Mouse (Mus musculus) myocyte (in vitro differentiated cells): Measurements from ENCODE around the gene Whrn.

Experiments
- CEBPB ChIP-seq: IDR thresholded peaks from 2 replicates; pipeline ENCODE4 v1.6.1; 2011; ENCODE audit warnings: mild to moderate bottlenecking, moderate library complexity; ENCODE audit not compliant: poor library complexity, insufficient read depth, severe bottlenecking
- MAX ChIP-seq: IDR thresholded peaks from one replicate; pipeline ENCODE4 v1.6.1; 2011; ENCODE audit warnings: low read depth, mild to moderate bottlenecking, control low read depth
- MYOD1 ChIP-seq, 3 experiments: IDR thresholded peaks; one replicate each; pipeline ENCODE4 v1.6.1; 2011; ENCODE audit warnings: control low read depth in 2 of 3, low read depth in 2 of 3, mild to moderate bottlenecking in 2 of 3, moderate library complexity in 1 of 3; ENCODE audit not compliant: insufficient read length in 2 of 3, control insufficient read depth in 1 of 3
- POLR2A ChIP-seq: IDR thresholded peaks from one replicate; pipeline ENCODE4 v1.6.1; 2011; ENCODE audit warnings: low read depth, mild to moderate bottlenecking, control low read depth, moderate library complexity; ENCODE audit not compliant: insufficient read length
- SRF ChIP-seq: IDR thresholded peaks from one replicate; pipeline ENCODE4 v1.6.1; 2011; ENCODE audit warnings: low read depth; ENCODE audit not compliant: control insufficient read depth, insufficient read length
- USF1 ChIP-seq: IDR thresholded peaks from one replicate; pipeline ENCODE4 v1.6.1; 2011; ENCODE audit warnings: low read depth, mild to moderate bottlenecking, control low read depth, moderate library complexity

- TF ChIP-seq USF1 = no peak
- TF ChIP-seq SRF = no peak
- TF ChIP-seq MAX = no peak
- no peak for TF ChIP-seq POLR2A
- TF ChIP-seq MYOD1 (IDR thresholded peaks at IDR 0.05; ENCODE audit: control insufficient read depth in 1 of 3, insufficient read length in 2 of 3, low read depth in 2 of 3) = no peak
- no peak for TF ChIP-seq CEBPB
Measured at GRCm38 (mm10) chr4:63543746-63544493, 48.1 kb upstream of the Whrn start.
